Mouse (Mus musculus): ENCODE results near the gene Trim25. TPM values are rescaled to one million over a fixed set of nuclear protein-coding genes. Genes with fewer than 3 reads are reported as not detected.
"Not testable (repeated sequence)": the region's sequence is repeated elsewhere in the genome, so short reads cannot be mapped to it uniquely, and the experiment has no call there.

The Trim25 gene
- total RNA-seq, 1 experiment from 2014 or later: 107 TPM

GRCm38 (mm10) chr11:89017514-89018182, 18.5 kb downstream of the Trim25 start:
- ATAC-seq (ENCODE audit: extremely low read depth, insufficient number of reproducible peaks, low FRiP score, poor library complexity, severe bottlenecking): no peak

- no peak for ATAC-seq (ENCODE audit: extremely low read depth, insufficient number of reproducible peaks, low FRiP score, poor library complexity, severe bottlenecking)
Measured at GRCm38 (mm10) chr11:89020681-89021305, 21.6 kb downstream of the Trim25 start.

GRCm38 (mm10) chr11:89021687-89022086, 22.5 kb downstream of the Trim25 start:
- ATAC-seq (ENCODE audit: extremely low read depth, insufficient number of reproducible peaks, low FRiP score, poor library complexity, severe bottlenecking): no peak

GRCm38 (mm10) chr11:89022120-89022731, 23.1 kb downstream of the Trim25 start:
- no peak for ATAC-seq (ENCODE audit: extremely low read depth, insufficient number of reproducible peaks, low FRiP score, poor library complexity, severe bottlenecking)

GRCm38 (mm10) chr11:89023477-89023876, 24.3 kb downstream of the Trim25 start:
- ATAC-seq (ENCODE audit: extremely low read depth, insufficient number of reproducible peaks, low FRiP score, poor library complexity, severe bottlenecking): no peak

GRCm38 (mm10) chr11:89024181-89024881, 25.2 kb downstream of the Trim25 start:
- ATAC-seq (ENCODE audit: extremely low read depth, insufficient number of reproducible peaks, low FRiP score, poor library complexity, severe bottlenecking): peak; percentile 81

- no peak for ATAC-seq (ENCODE audit: extremely low read depth, insufficient number of reproducible peaks, low FRiP score, poor library complexity, severe bottlenecking)
Measured at GRCm38 (mm10) chr11:89025603-89026002, 26.4 kb downstream of the Trim25 start.

- ATAC-seq (ENCODE audit: extremely low read depth, insufficient number of reproducible peaks, low FRiP score, poor library complexity, severe bottlenecking): no peak
Measured at GRCm38 (mm10) chr11:89026117-89026516, 26.9 kb downstream of the Trim25 start.

- peak; percentile 51 for ATAC-seq (ENCODE audit: extremely low read depth, insufficient number of reproducible peaks, low FRiP score, poor library complexity, severe bottlenecking)
Measured at GRCm38 (mm10) chr11:89027955-89028361, 28.8 kb downstream of the Trim25 start.

- peak; percentile 63 for ATAC-seq (ENCODE audit: extremely low read depth, insufficient number of reproducible peaks, low FRiP score, poor library complexity, severe bottlenecking)
Measured at GRCm38 (mm10) chr11:89028871-89029405, 29.8 kb downstream of the Trim25 start.

GRCm38 (mm10) chr11:89030552-89030951, 31.4 kb downstream of the Trim25 start:
- ATAC-seq (ENCODE audit: extremely low read depth, insufficient number of reproducible peaks, low FRiP score, poor library complexity, severe bottlenecking): no peak

- ATAC-seq (ENCODE audit: extremely low read depth, insufficient number of reproducible peaks, low FRiP score, poor library complexity, severe bottlenecking): no peak
Measured at GRCm38 (mm10) chr11:89031189-89031588, 32.0 kb downstream of the Trim25 start.

GRCm38 (mm10) chr11:89034592-89034991, 35.4 kb downstream of the Trim25 start:
- no peak for ATAC-seq (ENCODE audit: extremely low read depth, insufficient number of reproducible peaks, low FRiP score, poor library complexity, severe bottlenecking)

- no peak for ATAC-seq (ENCODE audit: extremely low read depth, insufficient number of reproducible peaks, low FRiP score, poor library complexity, severe bottlenecking)
Measured at GRCm38 (mm10) chr11:89035552-89035951, 36.4 kb downstream of the Trim25 start.

GRCm38 (mm10) chr11:89038496-89038895, 39.3 kb downstream of the Trim25 start:
- ATAC-seq (ENCODE audit: extremely low read depth, insufficient number of reproducible peaks, low FRiP score, poor library complexity, severe bottlenecking): no peak

GRCm38 (mm10) chr11:89039325-89039724, 40.1 kb downstream of the Trim25 start:
- ATAC-seq (ENCODE audit: extremely low read depth, insufficient number of reproducible peaks, low FRiP score, poor library complexity, severe bottlenecking): peak; percentile 89

GRCm38 (mm10) chr11:89041073-89041472, 41.9 kb downstream of the Trim25 start:
- not testable (repeated sequence) for ATAC-seq (ENCODE audit: extremely low read depth, insufficient number of reproducible peaks, low FRiP score, poor library complexity, severe bottlenecking)

- ATAC-seq (ENCODE audit: extremely low read depth, insufficient number of reproducible peaks, low FRiP score, poor library complexity, severe bottlenecking): no peak
Measured at GRCm38 (mm10) chr11:89043046-89043445, 43.9 kb downstream of the Trim25 start.

GRCm38 (mm10) chr11:89045501-89045900, 46.3 kb downstream of the Trim25 start:
- not testable (repeated sequence) for ATAC-seq (ENCODE audit: extremely low read depth, insufficient number of reproducible peaks, low FRiP score, poor library complexity, severe bottlenecking)
